Mouse (Mus musculus) hindbrain, postnatal 0 days (tissue): ENCODE data around the gene Appbp2. TPM values are rescaled to one million over a fixed set of nuclear protein-coding genes. Genes with fewer than 3 reads are reported as not detected.

Experiments
- ATAC-seq: fragments of 200-750 bp; cut with Nextera tagmentation; 2 replicates; pipeline ENCODE4 v1.8.0; 2017; ENCODE audit warnings: mild to moderate bottlenecking, moderate TSS enrichment, moderate library complexity
- DNase-seq: peaks from one replicate; pipeline ENCODE4 v3.0.0-alpha.2; 2015; ENCODE audit warnings: low spot score
- H3K27ac ChIP-seq: fragments of 300-500 bp; sonication (generic); 2 replicates; pipeline ENCODE4 v1.5.1; 2014; ENCODE audit warnings: mild to moderate bottlenecking
- H3K27me3 ChIP-seq: fragments of 300-500 bp; sonication (generic); 2 replicates; pipeline ENCODE4 v1.6.1; 2014; ENCODE audit warnings: low read length, mixed read lengths; ENCODE audit not compliant: insufficient read depth
- H3K36me3 ChIP-seq: fragments of 300-500 bp; sonication (generic); 2 replicates; pipeline ENCODE4 v1.6.1; 2014; ENCODE audit warnings: low read length, mixed read lengths; ENCODE audit not compliant: insufficient read depth
- H3K4me1 ChIP-seq: fragments of 300-500 bp; sonication (generic); 2 replicates; pipeline ENCODE4 v1.6.1; 2014; ENCODE audit warnings: antibody characterized with exemption, low read length, mixed read lengths; ENCODE audit not compliant: insufficient read depth
- H3K4me2 ChIP-seq: fragments of 300-500 bp; sonication (generic); 2 replicates; pipeline ENCODE4 v1.6.1; 2014; ENCODE audit warnings: low read depth, mild to moderate bottlenecking, low read length, moderate library complexity, mixed read lengths
- H3K4me3 ChIP-seq: fragments of 300-500 bp; sonication (generic); 2 replicates; pipeline ENCODE4 v1.5.1; 2014; ENCODE audit warnings: low read length
- H3K9ac ChIP-seq: fragments of 300-500 bp; sonication (generic); replicated peaks from 2 replicates; pipeline ENCODE4 v1.6.1; 2014; ENCODE audit warnings: mild to moderate bottlenecking, low read length, moderate library complexity, mixed read lengths
- H3K9me3 ChIP-seq: fragments of 300-500 bp; sonication (generic); 2 replicates; pipeline ENCODE4 v1.6.1; 2016; ENCODE audit warnings: low read length, mixed read lengths
- CTCF ChIP-seq: IDR thresholded peaks from 2 replicates; pipeline ENCODE4 v1.5.1; 2016; ENCODE audit warnings: antibody characterized with exemption, control low read depth, low read depth
- WGBS: fragments of 180-500 bp; shearing (Covaris S2); extraction: QIAGEN DNeasy Blood & Tissue Kit; methylation state at CpG from one replicate; pipeline ENCODE4 v1.1.7; 2014; 5-methylcytosine and 5-hydroxymethylcytosine counted together
- polyA plus RNA-seq: library from polyadenylated mRNA; unstranded; fragments of >200 nt; fragmentation: Nextera tagmentation; extraction: Ambion mirVana; gene quantifications from 2 replicates; pipeline ENCODE4 v1.2.1, GENCODE M21; 2015
- total RNA-seq: library from RNA; depleted of rRNA; stranded (reverse); fragments of >200 nt; gene quantifications from 2 replicates; pipeline ENCODE4 v1.2.3, GENCODE M21; 2014

Appbp2 gene
- total and polyA plus RNA-seq, 2 experiments from 2014 or later: 44.9 to 54.8 TPM

GRCm38 (mm10) chr11:85234363-85234989 lies 454 bp downstream of the Appbp2 start:
- H3K27me3 ChIP-seq: no peaks in the 10 kb centered on the region
- no peaks in the 10 kb centered on the region for H3K4me1 ChIP-seq
- ATAC-seq (peak; percentile 97), DNase-seq (peak; percentile 89)
- WGBS: under 1% methylated on average over 68 of the region's 70 CpGs
- peak overlapping the region; percentile 94 for H3K4me2 ChIP-seq
- TF ChIP-seq CTCF: no peak
- peak overlapping the region; percentile 91 for H3K27ac ChIP-seq
- H3K4me3 ChIP-seq: peak overlapping the region; percentile 89
- no peaks in the 10 kb centered on the region for H3K9me3 ChIP-seq
- H3K9ac ChIP-seq: peak overlapping the region; percentile 86
- no peaks in the 10 kb centered on the region; the same call in 1 of the 2 replicates for H3K36me3 ChIP-seq

GRCm38 (mm10) chr11:85233676-85234210 lies 1.2 kb downstream of the Appbp2 start:
- Histone ChIP-seq H3K36me3 (no peaks in the 10 kb centered on the region; the same call in 1 of the 2 replicates), H3K27me3 (no peaks in the 10 kb centered on the region), H3K4me3 (peak overlapping the region; percentile 89), H3K4me2 (peak overlapping the region; percentile 94), H3K9me3 (no peaks in the 10 kb centered on the region), H3K9ac (peak overlapping the region; percentile 86), H3K4me1 (no peaks in the 10 kb centered on the region), H3K27ac (peak overlapping the region; percentile 91)
- ATAC-seq (no peak), DNase-seq (peak; percentile 3)
- no peak for TF ChIP-seq CTCF
- WGBS: 7% methylated on average over 9 of the region's 9 CpGs

GRCm38 (mm10) chr11:85223248-85223647 lies 11.7 kb downstream of the Appbp2 start:
- H3K4me1 ChIP-seq: no peaks in the 10 kb centered on the region
- no peak overlapping the region for H3K27ac ChIP-seq
- H3K9ac ChIP-seq: no peak overlapping the region
- no peaks in the 10 kb centered on the region for H3K27me3 ChIP-seq
- H3K4me2 ChIP-seq: no peak overlapping the region
- H3K9me3 ChIP-seq: no peaks in the 10 kb centered on the region
- TF ChIP-seq CTCF: no peak
- DNase-seq (no peak), ATAC-seq (no peak)
- H3K36me3 ChIP-seq: no peaks in the 10 kb centered on the region
- 94% methylated on average over 3 of the region's 3 CpGs for WGBS
- no peak overlapping the region for H3K4me3 ChIP-seq

- H3K27me3 ChIP-seq: no peaks in the 10 kb centered on the region
- no peak overlapping the region for H3K4me3 ChIP-seq
- 97% methylated on average over 6 of the region's 6 CpGs for WGBS
- H3K9me3 ChIP-seq: no peaks in the 10 kb centered on the region
- no peak overlapping the region for H3K9ac ChIP-seq
- ATAC-seq (no peak), DNase-seq (no peak)
- H3K4me2 ChIP-seq: no peak overlapping the region
- no peaks in the 10 kb centered on the region for H3K4me1 ChIP-seq
- no peak for TF ChIP-seq CTCF
- no peak overlapping the region for H3K27ac ChIP-seq
- no peaks in the 10 kb centered on the region for H3K36me3 ChIP-seq
Observed at GRCm38 (mm10) chr11:85222561-85222960, 12.4 kb downstream of the Appbp2 start.

DNA sequence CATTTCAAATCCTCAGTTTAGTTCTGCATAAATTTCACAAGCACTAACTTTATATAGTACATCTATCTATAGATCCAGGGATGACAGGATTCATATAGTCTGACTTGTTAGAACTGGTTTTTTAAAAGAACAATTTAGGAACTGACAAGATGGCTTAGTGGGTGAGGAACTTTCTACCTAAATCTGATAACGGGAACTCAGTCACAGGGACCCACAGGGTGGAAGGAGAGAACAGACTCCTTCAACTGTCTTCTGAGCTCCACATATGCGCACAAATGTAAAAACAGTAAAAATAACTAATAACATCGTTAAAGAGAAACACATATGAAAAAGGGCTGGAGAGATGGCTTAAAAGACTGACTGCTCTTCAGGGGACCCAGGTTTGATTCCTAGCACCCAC lies 15.9 kb downstream of the Appbp2 start:
- Histone ChIP-seq H3K9ac (no peak overlapping the region), H3K9me3 (no peaks in the 10 kb centered on the region), H3K27ac (no peak overlapping the region), H3K4me3 (no peak overlapping the region), H3K4me2 (no peak overlapping the region), H3K27me3 (no peaks in the 10 kb centered on the region), H3K4me1 (no peaks in the 10 kb centered on the region), H3K36me3 (peaks cover 15% of the 10 kb centered on the region)
- ATAC-seq: no peak
- 93% methylated on average over 3 of the region's 3 CpGs for WGBS
- TF ChIP-seq CTCF: no peak
- no peak for DNase-seq

GRCm38 (mm10) chr11:85214679-85215078 lies 20.3 kb downstream of the Appbp2 start:
- no peak for DNase-seq
- WGBS: 98% methylated on average over 3 of the region's 3 CpGs
- TF ChIP-seq CTCF: no peak
- H3K4me2 ChIP-seq: no peak overlapping the region
- no peaks in the 10 kb centered on the region for H3K9me3 ChIP-seq
- no peaks in the 10 kb centered on the region for H3K27me3 ChIP-seq
- H3K4me3 ChIP-seq: no peak overlapping the region
- peaks cover 35% of the 10 kb centered on the region for H3K36me3 ChIP-seq
- no peak overlapping the region for H3K9ac ChIP-seq
- no peaks in the 10 kb centered on the region for H3K4me1 ChIP-seq
- H3K27ac ChIP-seq: no peak overlapping the region
- no peak for ATAC-seq

DNA sequence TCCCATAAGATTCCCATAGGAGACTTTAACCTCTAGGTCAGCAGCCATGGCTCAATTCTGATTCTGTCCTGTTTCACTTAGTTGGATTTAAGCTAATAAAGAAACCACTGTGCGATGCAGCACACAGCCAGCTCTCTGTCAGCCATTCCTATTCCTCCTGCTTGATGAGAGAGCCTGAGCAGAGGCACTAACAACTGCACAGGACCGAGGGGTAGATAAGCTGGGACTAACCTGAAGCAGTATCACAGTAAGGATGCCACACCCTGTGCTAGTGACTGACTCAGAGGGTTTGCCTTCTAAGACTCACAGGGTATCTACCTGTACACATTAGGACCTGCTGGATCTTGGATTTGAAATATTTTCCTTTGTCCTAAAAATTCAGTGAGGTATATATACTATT lies 21.7 kb downstream of the Appbp2 start:
- no peaks in the 10 kb centered on the region for H3K4me1 ChIP-seq
- no peaks in the 10 kb centered on the region for H3K9me3 ChIP-seq
- H3K36me3 ChIP-seq: peaks cover 40% of the 10 kb centered on the region
- H3K4me2 ChIP-seq: no peak overlapping the region
- H3K27ac ChIP-seq: no peak overlapping the region
- no peak overlapping the region for H3K4me3 ChIP-seq
- H3K9ac ChIP-seq: no peak overlapping the region
- no peaks in the 10 kb centered on the region for H3K27me3 ChIP-seq
- ATAC-seq (no peak), DNase-seq (no peak)
- 100% methylated on average over 2 of the region's 2 CpGs for WGBS
- TF ChIP-seq CTCF: no peak
